Mouse (Mus musculus) olfactory bulb, adult 2 months (tissue): Measurements from ENCODE around the gene Klrg2.

Experiments used
- CTCF ChIP-seq: fragments of 200-500 bp; IDR thresholded peaks from 2 replicates; pipeline ENCODE4 v1.5.1; 2012; ENCODE audit warnings: low read depth, mild to moderate bottlenecking, low read length, moderate library complexity; ENCODE audit not compliant: insufficient read depth
- POLR2A ChIP-seq: fragments of 200-500 bp; IDR thresholded peaks from 2 replicates; pipeline ENCODE4 v1.6.1; 2012; ENCODE audit warnings: mild to moderate bottlenecking, low read depth, low read length, moderate library complexity; ENCODE audit not compliant: insufficient read depth

DNA sequence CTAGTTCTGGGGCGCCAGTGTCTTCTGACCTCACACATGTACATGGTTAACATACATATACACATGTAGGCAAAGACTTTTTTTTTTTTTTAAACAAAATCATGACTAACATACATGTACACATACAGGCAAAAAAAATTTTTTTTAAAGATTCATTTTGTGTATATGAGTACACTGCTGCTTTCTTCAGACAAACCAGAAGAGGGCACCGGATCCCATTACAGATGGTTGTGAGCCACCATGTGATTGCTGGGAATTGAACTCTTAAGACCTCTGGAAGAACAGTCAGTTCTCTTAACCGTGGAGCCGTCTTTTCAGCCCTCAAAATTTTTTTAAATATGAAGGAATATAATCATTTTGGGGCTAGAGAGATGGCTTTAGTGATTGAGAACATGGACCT, 39.6 kb downstream of the Klrg2 start:
- TF ChIP-seq CTCF (no peak), POLR2A (no peak)
